Mouse (Mus musculus) lung, postnatal 36 days (tissue): ENCODE measurements around the gene Ear6.
A peak's percentile ranks its signal among the peaks of the same experiment; 100 is the strongest.

Source experiments
- DNase-seq: peaks from one replicate; pipeline ENCODE4 v3.0.0; 2022; ENCODE audit warnings: mixed read lengths

Ear6 gene

DNA sequence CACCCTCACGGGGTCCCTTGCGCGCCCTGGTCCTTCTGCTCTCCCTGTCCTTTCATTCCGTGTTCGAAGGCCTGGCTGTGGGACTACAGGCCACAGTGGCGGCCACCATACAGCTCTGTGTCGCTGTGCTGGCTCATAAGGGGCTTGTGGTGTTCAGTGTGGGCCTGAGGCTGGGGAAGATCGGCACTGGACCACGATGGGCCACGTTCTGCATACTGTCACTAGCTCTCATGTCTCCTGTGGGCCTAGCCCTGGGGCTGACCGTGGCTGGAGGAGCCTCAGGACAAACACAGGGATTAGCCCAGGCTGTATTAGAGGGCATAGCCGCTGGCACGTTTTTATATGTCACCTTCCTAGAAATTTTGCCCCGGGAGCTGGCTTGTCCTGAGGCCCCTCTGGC, 41.6 kb downstream of the Ear6 start:
- DNase-seq, result no peak

DNA sequence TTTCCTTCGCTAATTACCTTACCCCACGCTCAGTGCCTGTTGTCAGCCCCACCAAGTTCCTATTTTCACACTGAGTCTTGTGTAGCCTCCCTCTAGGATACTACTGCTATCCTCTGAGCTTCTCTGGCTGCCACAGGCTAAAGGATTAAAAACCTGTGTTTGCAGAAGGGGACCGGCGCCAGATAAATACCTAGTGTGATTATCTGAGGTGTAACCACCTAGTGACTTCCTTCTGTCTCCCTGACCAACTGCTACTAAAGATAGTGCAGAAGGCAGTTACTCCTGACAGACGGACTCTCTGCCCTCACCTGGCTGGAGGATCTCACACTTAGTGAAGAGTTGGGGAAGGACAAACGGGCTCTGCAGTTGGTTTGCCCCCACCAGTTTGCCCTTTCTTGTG, 42.5 kb downstream of the Ear6 start:
- no peak for DNase-seq

- DNase-seq, result no peak
These were observed 43.2 kb downstream of the Ear6 start for GRCm38 (mm10) chr14:51896539-51897170.

DNA sequence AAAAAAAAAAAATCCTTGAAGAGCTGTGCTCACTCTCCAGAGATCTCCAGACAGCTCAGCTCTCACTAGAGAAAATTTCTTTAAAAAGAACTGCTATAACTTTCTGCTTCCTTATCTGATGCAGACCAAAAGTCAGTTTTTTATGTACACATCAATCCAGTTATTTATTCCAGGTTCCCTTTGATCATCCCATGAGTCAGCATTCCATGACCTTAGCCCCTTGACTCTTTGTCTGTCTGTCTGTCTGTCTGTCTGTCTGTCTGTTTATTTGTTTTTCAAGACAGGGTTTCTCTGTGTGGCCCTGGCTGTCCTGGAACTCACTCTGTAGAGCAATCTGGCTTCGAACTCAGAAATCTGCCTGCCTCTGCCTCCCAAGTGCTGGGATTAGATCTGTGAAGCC, 45.9 kb downstream of the Ear6 start:
- no peak for DNase-seq

GRCm38 (mm10) chr14:51902806-51903710, 49.6 kb downstream of the Ear6 start:
- DNase-seq, result peak; percentile 79

DNA sequence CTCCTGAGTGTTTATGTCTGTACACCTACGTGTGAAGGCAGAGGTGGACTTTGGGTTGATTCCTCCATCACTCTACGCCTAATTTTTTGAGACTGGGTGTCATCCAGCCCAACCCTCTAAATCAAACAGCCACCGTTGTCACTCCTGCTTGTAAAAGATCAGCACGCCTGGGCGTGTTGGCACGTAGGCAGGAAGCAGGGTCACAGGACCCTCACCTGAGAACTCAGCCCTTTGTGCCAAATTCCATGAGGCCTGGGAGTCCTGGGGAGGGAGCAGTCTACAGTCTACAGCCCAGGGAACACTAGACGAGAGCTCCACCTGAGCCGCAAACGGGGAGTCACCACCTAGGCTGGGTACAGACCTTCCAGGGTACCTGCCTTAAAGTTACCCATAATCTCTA, 50.3 kb downstream of the Ear6 start:
- DNase-seq, result no peak
